Mouse (Mus musculus) cerebellum, adult 2 months (tissue): ENCODE data around the gene Palb2.

Experiments used
- CTCF ChIP-seq: fragments of 200-500 bp; IDR thresholded peaks from 2 replicates; pipeline ENCODE4 v1.5.1; 2011; ENCODE audit warnings: low read depth, mild to moderate bottlenecking, control low read depth, low read length, moderate library complexity, borderline replicate concordance; ENCODE audit not compliant: insufficient read depth
- POLR2A ChIP-seq: fragments of 200-500 bp; IDR thresholded peaks from 2 replicates; pipeline ENCODE4 v1.6.1; 2011; ENCODE audit warnings: low read length, control low read depth, borderline replicate concordance; ENCODE audit not compliant: insufficient read depth

DNA sequence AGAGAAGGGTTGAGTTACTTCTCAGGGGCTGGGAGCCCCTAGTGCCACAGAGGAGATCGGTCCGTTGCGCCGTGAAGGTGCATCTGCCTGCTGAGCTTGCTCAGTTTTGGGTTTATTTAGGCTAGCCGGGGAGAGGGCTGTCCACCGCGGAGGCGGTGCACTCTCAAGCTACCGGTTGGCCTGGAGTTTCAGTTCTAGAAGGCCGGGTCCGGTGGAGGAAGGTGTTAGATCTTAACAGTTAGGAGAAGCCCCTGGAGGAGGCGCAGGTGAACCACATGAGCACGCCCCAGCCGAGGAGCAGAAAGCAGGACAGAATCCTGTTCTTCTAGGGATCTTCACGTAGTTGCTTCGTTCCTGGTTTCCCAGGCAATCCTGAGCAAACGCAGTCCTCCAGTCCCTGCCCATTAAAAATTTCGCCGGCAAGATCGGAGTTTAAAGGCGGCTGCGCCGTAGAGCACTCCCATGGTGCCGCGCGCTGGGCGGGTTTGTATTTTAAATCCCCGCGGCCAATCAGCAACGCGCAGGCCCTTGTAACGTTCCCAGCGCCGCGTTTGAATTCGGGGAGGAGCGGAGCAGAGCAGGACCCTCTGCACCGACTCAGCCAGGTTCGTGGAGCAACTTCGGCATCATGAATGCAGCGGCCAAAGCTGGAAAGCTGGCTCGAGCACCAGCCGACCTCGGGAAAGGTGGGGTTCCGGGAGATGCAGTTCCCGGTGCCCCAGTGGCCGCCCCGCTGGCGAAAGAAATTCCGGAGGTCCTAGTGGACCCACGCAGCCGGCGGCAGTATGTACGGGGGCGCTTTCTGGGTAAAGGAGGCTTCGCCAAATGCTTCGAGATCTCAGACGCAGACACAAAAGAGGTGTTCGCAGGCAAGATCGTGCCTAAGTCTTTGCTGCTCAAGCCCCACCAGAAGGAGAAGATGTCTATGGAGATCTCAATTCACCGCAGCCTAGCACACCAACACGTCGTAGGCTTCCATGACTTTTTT is 26.4 kb upstream of the Palb2 start, which contains the start of gene Plk1:
- TF ChIP-seq POLR2A (no peak), CTCF (no peak)
